Mouse (Mus musculus) ES-E14 (cell line): ENCODE results near the gene Upk1a.

Experiments used
- CHD2 ChIP-seq: IDR thresholded peaks from 2 replicates; pipeline ENCODE4 v1.6.1; 2014; ENCODE audit warnings: mild to moderate bottlenecking, low read depth, low read length, inconsistent platforms
- ZNF384 ChIP-seq: IDR thresholded peaks from 2 replicates; pipeline ENCODE4 v1.6.1; 2012; ENCODE audit warnings: low read depth, low read length, inconsistent platforms

DNA sequence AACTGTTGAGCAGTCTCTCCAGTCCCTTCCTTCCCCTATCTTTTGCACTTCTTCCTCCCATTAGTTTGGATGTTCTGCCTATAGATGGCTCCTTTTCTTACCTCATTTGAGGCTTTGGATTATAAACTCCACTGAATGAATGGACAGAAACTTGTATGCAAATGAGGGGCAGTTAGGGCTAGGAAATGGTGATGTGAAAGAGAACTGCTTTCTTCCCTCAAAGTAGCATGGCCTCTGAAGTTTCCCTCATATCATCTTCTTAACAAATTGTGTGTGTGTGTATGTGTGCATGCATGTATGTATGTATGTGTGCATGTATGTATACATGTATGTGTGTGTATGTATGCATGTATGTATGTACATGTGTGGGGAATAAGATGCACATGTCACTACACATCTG is 16.4 kb upstream of the Upk1a start:
- TF ChIP-seq CHD2 (no peak), ZNF384 (no peak)
